Mouse (Mus musculus) mouse trophoblast stem cell (cell line): ENCODE results near the gene Nbea.
"Not testable (repeated sequence)": the region's sequence is repeated elsewhere in the genome, so short reads cannot be mapped to it uniquely, and the experiment has no call there.

Experiments used
- in situ Hi-C, 2 experiments: fragments of 300-500 bp; cut with MseI, MboI; formaldehyde crosslinking; loops; 2 replicates in 1 of 2; 3 replicates in 1 of 2; pipeline ENCODE4 v1.15.1; 2025

The Nbea gene

GRCm38 (mm10) chr3:56034596-56034995 lies 148.9 kb downstream of the Nbea start:
- in situ Hi-C loops: no loop called here

GRCm38 (mm10) chr3:56018494-56018893 lies 165.0 kb downstream of the Nbea start:
- in situ Hi-C loops: no loop called here

- in situ Hi-C loops: no loop called here
These were observed 172.4 kb downstream of the Nbea start for GRCm38 (mm10) chr3:56011132-56011531.

GRCm38 (mm10) chr3:56007991-56008390 lies 175.5 kb downstream of the Nbea start:
- in situ Hi-C loops: loop anchor here (10.0 kb wide), 1 partner anchor 1197 kb away; no protein-coding TSS in a partner anchor

- in situ Hi-C loops: loop anchor here (10.0 kb wide), 1 partner anchor 1205 kb away; no protein-coding TSS in a partner anchor
These were observed 183.2 kb downstream of the Nbea start for GRCm38 (mm10) chr3:56000259-56000658.

GRCm38 (mm10) chr3:55978361-55978760 lies 205.1 kb downstream of the Nbea start:
- in situ Hi-C loops: no loop called here

- in situ Hi-C loops: not testable (repeated sequence)
These were observed 206.5 kb downstream of the Nbea start for GRCm38 (mm10) chr3:55976986-55977385.

- in situ Hi-C loops: no loop called here
These were observed 217.8 kb downstream of the Nbea start for GRCm38 (mm10) chr3:55965723-55966156.

- in situ Hi-C loops: no loop called here
These were observed 220.5 kb downstream of the Nbea start for GRCm38 (mm10) chr3:55963032-55963431.

- in situ Hi-C loops: no loop called here
These were observed 233.5 kb downstream of the Nbea start for GRCm38 (mm10) chr3:55949994-55950393.

GRCm38 (mm10) chr3:55949148-55949547 lies 234.4 kb downstream of the Nbea start:
- in situ Hi-C loops: no loop called here

GRCm38 (mm10) chr3:55927343-55927742 lies 256.2 kb downstream of the Nbea start:
- in situ Hi-C loops: no loop called here

GRCm38 (mm10) chr3:55909290-55909689 lies 274.2 kb downstream of the Nbea start:
- in situ Hi-C loops: no loop called here

- in situ Hi-C loops: no loop called here
These were observed 292.9 kb downstream of the Nbea start for GRCm38 (mm10) chr3:55890574-55890973.

GRCm38 (mm10) chr3:55889227-55889626 lies 294.3 kb downstream of the Nbea start:
- in situ Hi-C loops: no loop called here

GRCm38 (mm10) chr3:55887829-55888210 lies 295.7 kb downstream of the Nbea start:
- in situ Hi-C loops: no loop called here

- in situ Hi-C loops: no loop called here
These were observed 296.2 kb downstream of the Nbea start for GRCm38 (mm10) chr3:55887193-55887828.

GRCm38 (mm10) chr3:55872944-55873924 lies 310.3 kb downstream of the Nbea start:
- in situ Hi-C loops: no loop called here

GRCm38 (mm10) chr3:55852488-55852887 lies 331.0 kb downstream of the Nbea start:
- in situ Hi-C loops: no loop called here

GRCm38 (mm10) chr3:55847115-55847514 lies 336.4 kb downstream of the Nbea start:
- in situ Hi-C loops: no loop called here

GRCm38 (mm10) chr3:55837188-55837587 lies 346.3 kb downstream of the Nbea start:
- in situ Hi-C loops: no loop called here

GRCm38 (mm10) chr3:55835207-55835606 lies 348.3 kb downstream of the Nbea start:
- in situ Hi-C loops: no loop called here

GRCm38 (mm10) chr3:55830226-55830625 lies 353.3 kb downstream of the Nbea start:
- in situ Hi-C loops: no loop called here
